Mouse (Mus musculus) cerebellum, adult 9-11 months (tissue): ENCODE measurements around the gene 9530068E07Rik.
"Not testable (repeated sequence)": the region's sequence is repeated elsewhere in the genome, so short reads cannot be mapped to it uniquely, and the experiment has no call there.

Experiments
- DNase-seq: peaks from one replicate; pipeline ENCODE4 v3.0.0; 2022

The 9530068E07Rik gene

DNA sequence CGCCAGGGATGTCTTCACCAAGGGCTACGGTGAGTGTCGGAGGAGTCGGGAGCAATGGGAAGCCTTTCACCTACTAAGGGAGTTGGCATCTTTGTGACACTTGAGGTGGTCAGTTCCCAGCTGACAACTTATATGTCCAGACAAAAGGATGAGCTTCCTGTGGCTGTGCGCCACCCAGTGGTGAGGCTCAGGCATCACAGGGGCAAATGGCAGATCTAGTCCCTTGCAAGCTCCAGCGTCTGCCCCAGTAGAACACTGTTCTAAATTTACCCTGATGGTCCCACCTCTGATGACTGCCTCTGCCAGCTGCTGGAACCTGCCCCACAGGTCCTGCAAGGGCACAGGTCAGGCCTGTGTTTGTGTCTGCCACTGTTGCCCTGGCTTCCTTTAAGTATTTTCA, 21.9 kb upstream of the 9530068E07Rik start:
- DNase-seq, result peak; percentile 47

DNA sequence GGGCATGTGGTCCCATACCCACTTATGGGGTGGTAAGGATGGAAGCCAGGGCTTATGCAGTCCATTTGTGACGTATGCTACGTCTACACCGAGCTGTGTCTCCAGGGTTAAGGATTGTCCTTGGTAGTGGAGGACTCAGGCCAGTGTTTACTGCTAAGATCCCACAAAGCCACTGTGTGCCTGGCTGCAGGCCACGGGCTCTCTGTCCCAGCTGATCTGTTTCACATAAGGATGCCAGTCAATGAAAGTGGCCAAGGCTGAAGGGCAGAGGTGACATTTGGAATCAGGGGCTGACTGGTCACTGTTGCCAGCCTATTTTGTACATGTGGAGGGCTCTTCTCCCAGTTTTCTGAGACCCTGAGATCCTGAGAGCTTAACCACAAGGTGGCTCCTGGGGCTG, 18.6 kb upstream of the 9530068E07Rik start:
- no peak for DNase-seq

DNA sequence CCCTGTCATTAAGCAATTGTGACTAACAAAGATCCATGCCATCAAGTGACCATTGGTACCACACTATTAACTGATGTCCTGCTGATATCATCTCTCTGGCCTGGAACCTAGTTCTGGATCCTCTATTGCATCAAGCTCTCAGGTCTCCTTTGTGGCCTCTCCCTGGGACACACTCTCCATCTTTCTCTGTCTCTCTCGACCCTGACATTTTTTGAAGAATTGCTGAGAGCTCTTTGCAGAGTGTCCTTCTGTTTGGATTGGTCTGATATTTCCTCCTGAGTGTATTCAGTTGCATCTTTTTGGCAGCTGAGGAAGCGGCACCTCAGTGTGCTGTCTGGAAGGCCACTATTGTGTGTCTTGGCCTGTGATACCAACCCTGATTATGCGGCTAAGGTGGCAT, 17.0 kb upstream of the 9530068E07Rik start:
- no peak for DNase-seq

DNA sequence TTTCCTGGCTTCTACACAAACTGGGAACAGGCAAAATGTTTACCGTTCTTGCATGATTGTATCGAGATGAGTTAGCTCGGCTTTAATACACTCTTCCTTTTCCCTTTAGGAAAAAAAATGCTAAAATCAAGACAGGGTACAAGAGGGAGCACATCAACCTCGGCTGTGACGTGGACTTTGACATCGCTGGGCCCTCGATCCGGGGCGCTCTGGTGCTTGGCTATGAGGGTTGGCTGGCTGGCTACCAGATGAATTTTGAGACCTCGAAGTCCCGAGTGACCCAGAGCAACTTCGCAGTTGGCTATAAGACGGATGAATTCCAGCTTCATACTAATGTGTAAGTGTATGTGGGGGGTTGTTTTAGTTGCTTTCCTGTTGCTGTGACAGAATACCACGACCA, 12.5 kb upstream of the 9530068E07Rik start:
- DNase-seq, result no peak

DNA sequence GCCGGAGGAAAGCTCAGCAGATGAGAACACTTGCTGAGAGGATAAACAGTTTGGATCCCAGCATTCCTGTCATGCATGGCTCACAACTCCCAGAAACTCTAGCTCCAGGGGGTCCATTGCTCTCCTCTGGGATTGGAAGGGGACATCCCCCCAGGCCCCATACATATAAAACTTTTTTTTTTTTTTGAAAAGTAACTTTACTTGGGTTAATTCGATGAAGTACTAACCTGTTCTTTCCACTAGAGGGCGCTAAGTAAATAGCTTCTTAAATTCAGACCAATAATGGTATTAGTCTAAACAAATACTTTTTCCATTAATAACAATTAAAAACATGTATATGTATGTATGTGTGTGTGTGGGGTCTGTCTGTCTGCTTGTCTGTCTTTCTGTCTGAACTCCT, 11.6 kb upstream of the 9530068E07Rik start:
- DNase-seq, result no peak

DNA sequence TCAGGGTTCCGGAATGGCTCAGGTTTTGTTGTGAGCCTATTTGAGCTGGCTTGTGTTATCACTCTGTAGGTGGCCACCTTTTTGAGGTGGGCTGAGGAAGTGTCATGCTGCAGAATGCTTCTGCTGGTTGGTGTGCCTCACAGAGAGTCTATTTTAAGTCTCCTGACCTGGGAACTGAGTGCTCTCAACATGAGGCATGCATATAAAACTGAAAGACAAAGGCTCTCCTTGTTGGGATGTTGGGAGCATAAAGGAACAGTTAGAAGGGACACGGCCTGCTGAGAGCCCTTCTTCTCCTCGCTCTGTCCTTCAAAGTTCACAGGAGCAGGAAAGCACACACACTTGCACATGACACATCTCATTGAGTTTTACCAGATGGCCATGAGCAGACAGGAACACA, 9.3 kb upstream of the 9530068E07Rik start:
- no peak for DNase-seq

DNA sequence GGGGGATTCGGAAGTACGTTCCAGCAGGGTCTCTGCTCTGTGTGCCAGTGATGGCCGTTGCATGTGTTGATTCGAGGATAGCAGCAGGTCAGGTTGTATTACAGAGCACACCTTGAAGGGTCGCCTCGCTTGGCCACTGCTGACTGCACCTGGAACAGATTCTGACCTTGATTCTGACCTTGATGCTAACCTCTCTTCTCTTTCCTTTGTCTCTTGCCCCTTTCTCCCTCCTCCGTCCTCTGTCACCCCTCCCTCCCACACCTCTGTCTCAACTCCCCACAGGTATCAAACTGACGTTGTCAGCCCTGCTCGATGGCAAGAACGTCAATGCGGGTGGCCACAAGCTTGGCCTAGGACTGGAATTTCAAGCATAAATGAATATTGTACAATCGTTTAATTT, 8.1 kb upstream of the 9530068E07Rik start:
- DNase-seq, result no peak

DNA sequence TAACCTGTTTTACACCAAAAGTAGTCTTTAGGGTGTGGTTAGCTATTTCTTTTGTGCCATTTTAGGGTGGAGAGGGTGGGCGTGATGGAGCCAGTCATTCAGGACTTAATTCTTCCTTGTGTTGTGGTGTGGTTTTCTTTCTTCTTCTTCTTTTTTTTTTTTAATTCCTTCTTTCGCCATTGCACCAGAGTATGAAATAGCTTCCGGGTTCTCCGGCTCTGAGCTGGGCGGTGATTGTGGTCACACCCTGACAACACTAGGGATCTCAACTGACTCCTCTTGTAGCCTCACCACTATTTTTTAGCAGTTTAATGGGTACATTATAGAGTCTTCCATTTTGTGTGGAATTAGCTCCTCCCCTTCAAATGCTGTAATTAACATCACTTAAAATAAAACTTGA, 7.2 kb upstream of the 9530068E07Rik start:
- DNase-seq, result not testable (repeated sequence)

DNA sequence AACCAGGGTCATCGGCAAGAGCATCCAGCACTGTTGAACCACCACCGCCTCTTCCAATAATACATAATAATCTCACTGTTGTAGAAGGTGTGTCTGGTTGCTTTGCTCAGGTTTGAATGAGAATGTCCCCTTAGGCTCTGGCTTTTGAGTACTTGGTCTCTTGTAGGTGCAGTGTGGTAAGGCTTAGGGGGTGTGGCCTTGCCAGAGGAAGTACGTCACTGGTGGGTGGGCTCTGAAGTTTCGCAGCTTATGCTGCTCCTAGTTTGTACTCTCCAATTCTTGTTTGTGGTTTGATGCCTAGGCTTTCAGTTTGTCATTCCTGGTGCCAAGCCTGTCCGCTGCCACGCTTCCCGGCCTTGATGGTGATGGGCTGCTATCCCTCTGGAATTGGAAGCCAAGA, 6.3 kb upstream of the 9530068E07Rik start:
- no peak for DNase-seq

DNA sequence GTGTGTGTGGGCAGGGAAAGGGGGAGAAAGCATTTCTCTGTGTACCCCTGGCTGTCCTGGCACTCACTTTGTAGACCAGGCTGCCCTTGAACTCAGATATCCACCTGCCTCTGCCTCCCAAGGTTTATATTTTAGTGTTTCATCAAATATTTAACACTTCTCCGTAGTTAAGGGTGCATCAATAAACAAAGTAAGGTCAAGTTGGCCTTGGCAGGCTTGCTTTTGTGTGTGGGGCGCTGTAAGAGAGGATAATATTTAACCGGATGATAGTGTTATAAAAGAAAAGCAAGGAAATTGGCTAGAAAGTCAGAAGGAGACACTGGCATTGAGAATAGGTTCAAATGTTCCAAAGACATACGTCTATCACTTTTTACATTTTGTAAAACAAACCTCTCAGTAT, 1.7 kb upstream of the 9530068E07Rik start:
- DNase-seq, result no peak

DNA sequence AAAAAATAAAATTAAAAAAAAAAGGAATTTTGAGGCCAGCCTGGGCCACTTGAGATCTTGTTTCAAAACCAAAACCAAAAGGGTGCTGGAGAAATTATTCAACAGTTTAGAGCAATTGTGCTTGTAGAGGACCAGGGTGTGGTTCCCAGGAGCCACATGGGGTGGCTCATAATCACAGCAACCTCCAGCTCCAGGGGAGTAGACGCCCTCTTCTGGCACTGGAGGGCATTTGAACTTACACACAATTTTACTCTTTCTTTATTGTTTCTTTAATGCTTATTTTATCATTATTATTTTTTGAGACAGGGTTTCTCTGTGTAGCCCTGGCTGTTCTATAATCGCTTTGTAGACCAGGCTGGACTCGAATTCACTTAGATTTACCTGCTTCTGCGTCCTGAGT, 885 bp upstream of the 9530068E07Rik start:
- DNase-seq, result no peak

DNA sequence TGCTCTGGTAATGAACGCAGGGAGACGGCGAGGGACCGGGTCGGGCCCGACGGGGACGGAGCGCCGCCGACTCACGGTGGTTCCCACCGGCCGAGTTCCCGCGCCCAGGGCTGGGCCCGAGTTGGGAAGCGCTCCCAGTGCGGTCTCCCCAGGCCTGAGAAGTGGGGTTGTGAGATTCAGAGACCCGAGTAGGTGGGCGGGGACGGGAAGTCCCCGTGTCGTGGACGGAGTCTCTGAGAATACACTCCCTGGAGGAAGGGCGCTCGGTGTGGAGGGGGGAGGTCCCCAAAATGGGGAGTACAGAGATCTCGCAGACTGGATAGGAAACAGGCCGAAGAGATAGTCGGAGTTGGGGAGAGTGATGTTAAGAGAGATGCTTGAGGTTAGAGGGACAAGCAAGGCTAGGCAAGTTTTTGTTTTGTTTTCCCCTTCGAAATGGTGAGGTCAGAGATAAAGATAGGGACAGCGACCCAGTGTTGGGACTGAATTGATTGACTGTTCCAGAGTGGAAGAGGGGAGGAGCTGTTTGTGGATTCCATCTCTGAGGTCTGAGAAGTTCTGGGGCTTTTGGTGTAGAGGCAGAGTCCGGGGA, 465 bp downstream of the 9530068E07Rik start:
- DNase-seq, result no peak

DNA sequence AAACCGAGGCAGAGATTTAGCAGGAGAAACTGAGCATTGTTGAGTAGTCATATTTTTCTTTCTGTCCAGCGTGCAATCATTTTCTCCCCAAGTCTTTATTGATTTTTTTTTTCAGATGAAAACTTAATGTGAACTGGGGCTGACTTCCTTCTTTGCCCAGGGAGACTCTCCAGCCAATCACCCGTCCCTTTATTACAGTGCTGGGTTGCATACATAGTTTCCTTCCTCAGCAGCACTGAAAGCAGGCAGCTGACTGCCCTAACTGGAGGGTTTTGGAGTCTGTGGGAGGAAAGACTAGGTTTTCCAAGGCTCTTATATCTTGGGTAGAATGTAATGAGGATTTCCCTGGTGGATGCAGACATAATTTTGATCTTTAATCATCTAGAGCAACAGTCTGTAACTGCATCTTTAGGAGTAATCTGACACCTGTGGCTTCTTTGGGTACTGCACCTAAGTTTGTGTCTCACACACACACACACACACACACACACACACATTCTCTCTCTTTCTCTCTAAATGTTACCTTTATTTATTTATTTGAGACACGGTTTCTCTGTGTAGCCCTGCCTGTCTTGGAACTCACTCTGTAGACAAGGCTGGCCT, 1.3 kb downstream of the 9530068E07Rik start:
- no peak for DNase-seq

DNA sequence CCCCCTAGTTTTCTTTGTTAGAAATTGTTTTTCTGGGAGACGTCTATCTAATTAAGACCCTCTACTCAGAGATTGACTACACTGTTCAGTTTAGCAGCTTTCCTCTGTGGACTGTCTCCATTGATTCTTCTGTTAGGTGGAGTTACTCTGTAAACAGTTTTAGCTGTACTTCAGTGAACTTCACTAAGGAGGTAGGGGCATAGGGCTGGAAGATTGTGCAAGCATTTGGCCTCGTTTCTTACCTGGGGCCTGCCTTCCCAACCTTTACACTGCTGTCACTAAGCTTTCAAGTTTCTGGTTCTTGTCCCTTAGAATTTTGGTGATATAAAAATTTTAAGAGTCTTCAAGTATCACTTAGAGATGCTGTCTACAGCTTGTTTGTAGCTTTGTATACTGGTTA, 5.2 kb downstream of the 9530068E07Rik start:
- no peak for DNase-seq

DNA sequence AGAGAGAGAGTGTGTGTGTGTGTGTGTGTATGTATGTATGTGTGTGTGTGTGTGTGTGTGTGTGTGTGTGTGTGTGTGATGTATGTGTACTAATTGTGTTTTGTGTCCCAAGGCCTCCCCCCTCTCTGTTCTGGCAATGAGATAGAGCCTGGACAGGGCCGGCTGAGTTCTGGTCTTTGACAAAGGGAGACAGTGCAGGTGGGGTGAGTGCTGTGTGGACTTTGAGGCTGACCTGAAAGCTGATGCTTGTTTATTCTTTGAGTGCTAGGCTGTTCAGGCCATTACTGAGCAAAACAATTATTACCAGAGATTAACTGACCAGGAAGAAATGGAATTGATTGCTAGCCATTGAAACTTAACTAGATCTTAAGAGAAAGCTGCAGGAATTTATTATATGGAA, 6.3 kb downstream of the 9530068E07Rik start:
- no peak for DNase-seq

DNA sequence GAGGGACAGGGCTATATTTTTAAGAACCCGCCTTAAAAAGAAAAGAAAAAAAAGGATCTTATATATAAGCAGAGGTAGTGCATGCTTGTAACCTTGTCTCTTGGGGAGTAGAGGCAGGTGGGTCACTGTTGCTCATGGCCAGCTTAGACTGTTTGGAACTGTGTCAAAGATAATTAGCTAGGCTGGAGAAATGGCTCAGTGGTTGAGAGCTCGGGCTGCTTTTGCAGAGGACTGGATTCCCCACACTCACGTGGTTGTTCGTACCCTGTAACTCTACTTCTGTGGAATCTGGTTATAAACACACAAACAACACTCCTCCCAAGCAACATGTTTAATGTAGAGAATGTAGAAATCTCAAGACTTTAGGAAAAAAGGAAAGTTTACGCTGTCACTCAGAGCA, 8.0 kb downstream of the 9530068E07Rik start:
- DNase-seq, result no peak

DNA sequence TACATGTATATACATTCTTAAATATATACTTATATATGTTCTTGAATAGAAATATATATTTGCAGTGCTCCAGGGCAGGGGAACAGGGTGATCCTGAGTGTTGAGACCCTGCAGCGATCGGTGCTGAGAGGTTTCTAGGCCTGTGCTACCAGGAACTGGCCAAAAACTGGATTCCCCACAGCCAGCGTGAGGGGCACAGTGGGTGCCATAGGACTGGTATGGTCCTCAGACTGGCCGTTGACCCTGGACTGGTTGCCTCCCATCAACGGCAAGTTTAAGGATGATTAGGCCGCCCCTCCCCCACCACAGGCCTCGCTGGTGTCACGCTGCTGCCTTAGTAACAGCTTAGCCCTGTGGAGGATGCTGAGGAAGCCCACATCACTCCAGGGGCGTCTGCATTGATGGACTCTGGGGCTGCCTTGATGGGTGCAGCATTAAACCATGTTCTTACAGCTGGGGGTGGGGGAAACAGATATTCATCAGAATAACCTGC, 9.0 kb downstream of the 9530068E07Rik start:
- DNase-seq, result no peak

DNA sequence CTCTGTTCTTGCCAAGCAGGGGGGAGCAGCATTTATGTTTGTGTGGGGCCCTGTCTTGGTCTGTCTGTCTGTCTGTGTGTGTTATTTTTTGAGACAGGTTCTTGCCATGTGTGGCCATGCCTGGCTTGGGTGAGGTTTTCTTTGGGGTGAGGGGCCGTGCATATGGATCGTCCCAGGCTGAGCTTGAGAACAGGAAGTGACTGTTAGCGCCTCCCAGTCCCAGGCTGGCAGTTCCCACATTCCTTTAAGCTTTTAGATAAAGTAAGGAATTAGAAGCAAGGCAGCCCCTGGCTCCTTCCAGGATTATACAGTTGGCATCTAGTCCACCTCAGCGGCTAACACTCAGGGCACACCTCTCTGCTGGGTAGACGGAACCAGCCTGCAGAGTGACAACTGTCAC, 13.1 kb downstream of the 9530068E07Rik start:
- no peak for DNase-seq

DNA sequence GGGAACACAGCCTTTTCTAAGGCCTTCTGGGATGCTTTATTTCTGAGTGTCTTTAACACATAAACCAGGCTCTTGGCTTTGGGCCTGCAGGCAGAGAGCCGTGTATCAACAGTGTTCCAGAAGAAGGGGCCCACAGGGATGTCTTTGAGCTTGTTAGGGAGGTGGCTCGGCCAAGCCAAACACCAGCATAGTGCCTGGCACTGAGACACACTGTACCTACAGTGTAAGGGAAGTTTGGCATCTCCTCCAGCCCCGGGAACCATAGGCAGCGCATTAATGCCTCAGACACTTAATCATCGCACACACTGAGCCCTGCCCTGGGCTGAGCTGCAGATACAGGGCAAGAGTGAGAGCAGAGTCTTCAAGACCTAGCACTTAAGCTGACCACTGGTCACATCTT, 22.1 kb downstream of the 9530068E07Rik start:
- DNase-seq, result no peak

DNA sequence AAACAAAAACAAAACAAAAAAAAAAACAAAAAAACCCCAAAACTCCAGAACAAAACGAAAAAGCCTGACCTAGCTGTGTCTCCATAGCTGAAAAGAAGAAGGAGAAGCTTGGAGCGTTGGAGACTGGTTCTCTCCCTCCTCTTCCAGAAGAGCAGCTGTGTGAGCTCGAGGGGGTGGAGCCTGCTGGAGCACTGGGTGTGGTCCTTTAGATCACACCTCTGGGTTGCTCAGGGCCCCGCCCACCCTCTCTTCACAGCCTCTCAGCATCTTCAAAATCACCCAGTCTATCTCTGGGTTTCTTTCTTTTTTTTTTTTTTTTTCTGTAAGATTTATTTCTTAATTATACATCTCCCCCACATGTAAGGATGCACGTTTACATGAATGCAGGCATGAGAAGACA, 23.0 kb downstream of the 9530068E07Rik start:
- DNase-seq, result no peak

DNA sequence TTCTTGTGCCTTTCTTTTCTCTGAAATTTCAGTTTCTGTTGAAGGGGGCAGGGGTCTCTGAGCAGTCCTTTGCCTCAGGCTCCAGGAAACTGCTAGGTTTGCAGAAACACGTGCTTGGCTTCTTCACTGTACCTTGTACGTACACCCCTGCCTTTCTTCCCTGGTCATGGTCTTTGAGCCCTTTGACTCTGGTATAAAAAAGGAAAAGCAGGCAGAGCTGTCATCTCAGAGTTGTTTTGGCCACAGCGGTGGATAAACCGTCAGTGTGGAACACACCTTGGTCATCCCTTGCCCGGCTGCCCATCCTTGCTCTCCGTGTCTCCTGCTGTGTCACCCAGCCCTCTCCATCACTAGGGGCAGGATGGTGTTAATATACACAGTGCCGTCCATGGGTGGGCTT, 23.6 kb downstream of the 9530068E07Rik start:
- DNase-seq, result no peak

DNA sequence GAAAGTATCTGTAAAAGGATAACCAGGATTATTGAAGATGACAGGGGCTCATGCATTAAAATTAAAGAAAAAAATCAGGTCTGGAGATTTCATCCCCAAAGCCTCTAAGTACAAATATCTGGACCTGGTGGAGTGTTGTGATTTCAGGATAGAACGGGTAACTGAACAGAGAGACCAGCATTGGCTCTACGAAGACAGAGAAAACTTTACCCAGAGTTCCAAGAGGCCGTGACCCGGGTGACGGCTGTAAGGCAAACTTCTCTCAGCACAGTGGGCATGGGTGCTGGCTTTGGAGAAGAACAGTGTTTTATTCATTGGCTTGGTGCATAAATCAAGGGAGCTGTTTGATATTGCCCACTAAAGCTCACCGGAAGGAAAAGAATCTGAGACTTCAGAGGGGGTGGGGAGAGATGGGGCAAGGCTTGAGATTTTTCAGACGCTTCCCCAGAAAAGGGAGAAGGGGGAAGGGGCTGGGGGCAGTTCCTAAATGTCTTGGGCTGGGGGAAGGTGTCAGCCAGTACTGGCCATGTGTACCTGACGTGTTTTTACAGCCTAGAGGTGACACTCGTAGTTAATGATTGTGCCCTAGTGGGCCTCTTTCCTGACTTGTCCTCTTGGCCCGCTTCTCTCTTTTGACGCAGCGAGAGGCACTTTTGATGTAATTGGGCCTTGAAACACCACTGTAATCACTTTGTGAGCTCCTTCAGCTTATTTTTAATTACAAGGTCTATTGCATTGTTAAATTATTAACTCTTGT, 24.2 kb downstream of the 9530068E07Rik start:
- no peak for DNase-seq

DNA sequence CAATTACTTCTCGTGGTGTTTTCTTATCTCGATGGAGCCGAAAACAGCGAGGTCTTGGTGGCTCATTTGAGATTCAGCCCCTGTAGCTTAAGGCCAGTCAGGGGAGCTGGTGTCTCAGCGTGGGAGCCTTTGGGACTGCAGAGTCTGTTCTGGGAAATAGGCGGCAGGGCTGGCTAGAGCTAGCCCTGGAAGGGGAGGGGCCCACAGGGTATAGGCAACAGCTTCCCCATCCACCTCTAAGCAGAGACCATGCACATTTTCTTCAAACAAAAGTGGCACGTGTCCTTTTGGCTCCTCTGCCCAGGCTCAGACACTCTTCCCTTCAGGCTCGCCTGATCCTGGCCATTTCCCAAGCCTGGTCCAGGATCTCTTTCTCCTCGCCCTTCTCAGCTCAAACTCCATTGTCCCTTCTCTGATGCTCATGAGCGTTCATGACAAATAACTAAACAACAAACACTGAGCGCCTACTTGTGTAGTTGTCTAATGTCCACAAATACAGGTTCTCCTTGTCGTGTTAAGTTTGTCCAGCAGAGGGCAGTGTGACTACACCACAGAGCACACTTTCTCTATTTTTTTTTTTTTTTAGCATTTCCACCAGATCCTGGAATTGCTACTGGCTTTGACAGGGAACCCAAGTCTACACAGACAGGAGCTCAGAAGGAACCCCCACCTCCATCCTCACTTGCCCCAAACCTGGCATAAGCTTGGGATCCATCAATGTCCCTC, 25.0 kb downstream of the 9530068E07Rik start:
- DNase-seq, result peak; percentile 29

DNA sequence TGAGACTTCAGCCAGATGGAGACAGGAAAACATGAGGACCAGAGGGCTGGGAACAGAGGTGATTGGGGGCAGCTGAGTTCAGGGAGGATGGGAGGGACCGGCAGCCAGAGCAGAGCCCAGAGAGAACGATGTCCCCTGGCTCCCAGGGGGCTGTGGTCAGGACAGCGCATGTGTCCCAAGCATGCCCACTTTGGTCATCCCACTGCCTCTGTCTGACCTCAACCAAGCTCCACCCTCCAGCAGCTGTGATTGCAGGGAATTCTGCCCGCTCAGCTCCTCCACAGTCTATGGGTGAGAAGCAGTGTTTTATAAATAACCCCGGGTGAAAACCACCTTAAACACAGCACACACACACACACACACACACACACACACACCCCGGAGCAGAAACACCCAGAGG, 33.2 kb downstream of the 9530068E07Rik start:
- DNase-seq, result no peak
